In the genomic region with DNA sequence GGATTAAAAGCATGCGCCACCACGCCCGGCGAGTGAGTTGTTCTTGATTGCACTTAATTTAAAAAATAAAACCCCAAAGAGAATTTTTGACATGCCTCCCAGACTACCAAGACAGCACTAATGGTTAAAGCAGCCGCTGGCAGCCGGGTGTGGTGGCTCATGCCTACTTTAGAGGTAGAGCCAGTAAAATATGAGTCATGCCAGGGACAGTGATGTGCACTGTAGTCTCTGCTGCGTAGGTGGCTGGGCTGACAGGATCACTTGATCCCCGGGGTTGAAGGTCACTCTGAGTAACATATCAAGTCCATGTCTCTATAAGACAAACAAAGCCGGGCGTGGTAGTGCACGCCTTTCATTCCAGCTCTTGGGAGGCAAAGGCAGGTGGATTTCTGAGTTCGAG, we compare ENCODE assay signal across 16 mouse cellular contexts. TPM values are rescaled to one million over a fixed set of nuclear protein-coding genes. Genes with fewer than 3 reads are reported as not detected.
DNase-seq lines count a peak whose midpoint lies in the region; ATAC-seq and TF ChIP-seq lines count a peak whose summit lies in the region.
"Had no signal": no experiment of that assay in that cellular context is flagged by ENCODE, and none has a peak within 500 bp of the region (broad histone marks: within the 10 kb centered on the region; RNA-seq: fewer than 3 reads in every experiment).

No protein-coding gene starts in this region.

- no peaks in the 10 kb centered on the region for H3K9me3 ChIP-seq in intestine, embryonic 16.5 days (ENCODE audit: control insufficient read depth, low read length)
- H3K9me3 ChIP-seq: forebrain, embryonic 12.5 days; heart, embryonic 10.5 days; midbrain, embryonic 13.5 days had no signal

- H3K9ac ChIP-seq in intestine, embryonic 16.5 days (ENCODE audit: low read depth, low read length): no peak overlapping the region
- H3K9ac ChIP-seq: forebrain, embryonic 12.5 days; liver, embryonic 14.5 days; midbrain, embryonic 13.5 days had no signal

- no peaks in the 10 kb centered on the region for H3K36me3 ChIP-seq in intestine, embryonic 16.5 days (ENCODE audit: control insufficient read depth, insufficient read depth, low read length)
- H3K36me3 ChIP-seq: forebrain, embryonic 12.5 days; heart, embryonic 10.5 days had no signal

- 71% methylated on average over 12 of the region's 12 CpGs for WGBS in intestine, embryonic 16.5 days
- 89% methylated on average over 12 of the region's 12 CpGs for WGBS in cerebellum, adult 2 months

- peak; percentile 93 for ATAC-seq in intestine, embryonic 16.5 days
- ATAC-seq: midbrain, embryonic 13.5 days had no signal

- DNase-seq in gastrocnemius, postnatal 25 days: peak; percentile 41
- no peak for DNase-seq in gastrocnemius, adult 8-10 months (ENCODE audit: low spot score in 2 of 2)
- DNase-seq in 3T3-L1 (ENCODE audit: low read depth, low spot score) (peak; percentile 50), ZHBTc4 (ENCODE audit: low read depth, low spot score) (peak; percentile 84)
- no peak for DNase-seq in cerebellum, adult 2 months
- DNase-seq in natural killer cell, adult 2 months (ENCODE audit: low spot score in 2 of 2): no peak
- no peak for DNase-seq in right cerebral cortex, adult 2 months (ENCODE audit: low spot score in 2 of 2)
- DNase-seq: cerebellum, adult 11 months; layer of hippocampus, adult 9-11 months; thymus, postnatal 14 days had no signal

- no peaks in the 10 kb centered on the region for H3K4me1 ChIP-seq in intestine, embryonic 16.5 days (ENCODE audit: control insufficient read depth, insufficient read depth, low read length)
- peaks cover 7% of the 10 kb centered on the region for H3K4me1 ChIP-seq in cerebellum, adult 2 months (ENCODE audit: control insufficient read depth, insufficient read depth, low read length)
- H3K4me1 ChIP-seq: forebrain, embryonic 12.5 days; heart, embryonic 10.5 days; midbrain, embryonic 13.5 days had no signal

- H3K4me3 ChIP-seq in intestine, embryonic 16.5 days (ENCODE audit: low read length): no peak overlapping the region
- no peak overlapping the region for H3K4me3 ChIP-seq in cerebellum, adult 2 months (replicated peaks; ENCODE audit: insufficient read depth, low read depth, low read length)
- H3K4me3 ChIP-seq: forebrain, embryonic 12.5 days; heart, embryonic 10.5 days; midbrain, embryonic 13.5 days had no signal

- no peaks in the 10 kb centered on the region for H3K27me3 ChIP-seq in intestine, embryonic 16.5 days (replicated peaks; ENCODE audit: control insufficient read depth, insufficient read depth, low read length)
- no peaks in the 10 kb centered on the region for H3K27me3 ChIP-seq in cerebellum, adult 2 months (ENCODE audit: control insufficient read depth, insufficient read depth, low read length)
- H3K27me3 ChIP-seq: forebrain, embryonic 12.5 days; midbrain, embryonic 13.5 days had no signal

- no peak for TF ChIP-seq CTCF in cerebellum, adult 2 months (IDR thresholded peaks at IDR 0.05; ENCODE audit: borderline replicate concordance, insufficient read depth, low read depth, low read length)

- H3K27ac ChIP-seq in intestine, embryonic 16.5 days (ENCODE audit: low read length): no peak overlapping the region
- H3K27ac ChIP-seq in cerebellum, adult 2 months (ENCODE audit: insufficient read depth, low read length): no peak overlapping the region
- H3K27ac ChIP-seq: forebrain, embryonic 12.5 days; heart, embryonic 10.5 days; liver, embryonic 14.5 days; macrophage; midbrain, embryonic 13.5 days had no signal

- TF ChIP-seq POLR2A in cerebellum, adult 2 months (IDR thresholded peaks at IDR 0.05; ENCODE audit: borderline replicate concordance, insufficient read depth, low read length): no peak

- H3K4me2 ChIP-seq in intestine, embryonic 16.5 days (ENCODE audit: low read depth, low read length): no peak overlapping the region
- H3K4me2 ChIP-seq: forebrain, embryonic 12.5 days; midbrain, embryonic 13.5 days had no signal

RNA-seq across cellular contexts. Expression of a gene that starts 13.3 kb away (rescaled TPM):
- 10 to 100 TPM; 45.8 to 54.3 TPM for total RNA-seq in gastrocnemius, postnatal 25 days (2021)
- 10 to 100 TPM; 61.0 to 68.8 (median 65.7) TPM for total RNA-seq in gastrocnemius, adult 8-10 months (2022)
- polyA plus RNA-seq in intestine, embryonic 16.5 days (2015; fragmentation: Nextera tagmentation; extraction: Ambion mirVana): 29.6 and 33.8 TPM in 2 replicates
- polyA plus RNA-seq in cerebellum, adult 2 months (2012; rRNA removed): 176 and 180 TPM in 2 replicates

RNA-seq across cellular contexts. Expression of a gene that starts 13.8 kb away (rescaled TPM):
- under 1 TPM; 0.59 to 0.86 TPM for total RNA-seq in gastrocnemius, postnatal 25 days (2021)
- total RNA-seq in gastrocnemius, adult 8-10 months (2022): 1 to 10 TPM; 1.1 to 1.4 (median 1.1) TPM
- polyA plus RNA-seq in intestine, embryonic 16.5 days (2015; fragmentation: Nextera tagmentation; extraction: Ambion mirVana): 1.9 and 2.2 TPM in 2 replicates
- polyA plus RNA-seq in cerebellum, adult 2 months (2012; rRNA removed): 7.1 and 8.0 TPM in 2 replicates
- polyA plus RNA-seq: macrophage had no signal

Comparison
In these comparisons a context has a peak if more than half of its experiments do, and no peak if none do; other contexts are left out.
1. DNase-seq: peak in gastrocnemius, postnatal 25 days (single experiment), 3T3-L1 (single experiment) and ZHBTc4 (single experiment); none in gastrocnemius, adult 8-10 months (0 of 2), cerebellum, adult 2 months (0 of 2), natural killer cell, adult 2 months (0 of 2) and right cerebral cortex, adult 2 months (0 of 2).